Mouse (Mus musculus) liver, postnatal 0 days (tissue): Measurements from ENCODE around the gene Uqcc2.

Source experiments
- CTCF ChIP-seq: sonication (generic); IDR thresholded peaks from 2 replicates; pipeline ENCODE4 v1.5.1; 2016; ENCODE audit warnings: antibody characterized with exemption, low read depth
- EP300 ChIP-seq: IDR thresholded peaks from 2 replicates; pipeline ENCODE4 v1.6.1; 2016; ENCODE audit warnings: antibody characterized with exemption, low read depth, mild to moderate bottlenecking

DNA sequence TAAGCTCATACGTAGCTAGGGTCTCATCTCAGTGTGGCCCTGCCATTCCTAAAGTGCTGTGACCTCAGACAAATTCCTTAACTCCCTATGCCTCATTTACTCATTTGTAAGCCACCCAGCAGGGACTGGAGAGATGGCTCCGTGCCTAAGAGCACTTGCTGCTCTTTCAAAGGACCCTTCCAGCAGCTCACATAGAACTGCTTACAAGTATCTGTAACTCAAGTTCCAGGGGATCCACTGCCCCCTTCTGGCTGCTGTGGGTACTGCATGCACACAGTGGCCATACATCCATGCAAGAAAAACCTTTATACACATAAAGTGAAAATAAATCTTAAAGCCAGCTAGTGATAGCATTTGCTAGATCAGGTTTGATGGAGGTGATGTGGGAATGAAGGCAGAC is 48.0 kb downstream of the Uqcc2 start:
- TF ChIP-seq EP300 (no peak), CTCF (peak; percentile 90)
